Mouse (Mus musculus): ENCODE data around the gene Slc6a19.

- TF ChIP-seq POLR2A (IDR thresholded peaks at IDR 0.05; ENCODE audit: control insufficient read depth, low read depth, low read length) (no peak), CTCF (IDR thresholded peaks at IDR 0.05; ENCODE audit: control insufficient read depth, insufficient read depth, insufficient replicate concordance, low read depth, low read length) (no peak)
These were observed 7.6 kb upstream of the Slc6a19 start for GRCm38 (mm10) chr13:73712228-73712627.

Measured in testis, adult 2 months (tissue).